Mouse (Mus musculus) hindlimb bud, embryonic 11.5 days (tissue): ENCODE data around the gene Ttll5.

Experiments used
- DNase-seq: peaks from one replicate; pipeline ENCODE4 v3.0.0-alpha.2; 2012; ENCODE audit warnings: low read depth, low spot score; ENCODE audit errors: extremely low spot score

Ttll5 gene

GRCm38 (mm10) chr12:85963699-85964098 lies 139.2 kb downstream of the Ttll5 start:
- DNase-seq = no peak

- no peak for DNase-seq
Observed at GRCm38 (mm10) chr12:85964436-85964835, 140.0 kb downstream of the Ttll5 start.

DNA sequence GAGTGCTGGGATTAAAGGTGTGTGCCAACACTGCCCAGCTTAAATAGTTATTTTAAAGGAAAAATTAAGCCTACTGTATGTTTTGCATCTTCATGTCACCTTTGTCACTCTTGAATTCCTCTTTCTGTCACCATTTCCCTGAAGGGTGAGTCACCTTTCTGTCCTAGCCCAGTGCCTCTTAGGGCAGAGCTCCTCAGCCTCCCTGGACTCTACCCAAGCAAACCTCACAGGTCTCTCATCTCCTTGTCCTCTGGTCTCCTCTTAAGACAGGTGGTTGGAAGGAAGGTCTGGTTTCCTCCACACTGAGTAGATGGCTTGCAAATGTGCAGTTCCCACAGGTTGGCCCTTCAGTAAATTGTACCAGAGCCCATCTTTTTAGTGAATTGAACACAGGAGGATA lies 143.4 kb downstream of the Ttll5 start:
- no peak for DNase-seq

GRCm38 (mm10) chr12:85968409-85968808 lies 143.9 kb downstream of the Ttll5 start:
- no peak for DNase-seq

- DNase-seq = no peak
Observed at GRCm38 (mm10) chr12:85969571-85969970, 145.1 kb downstream of the Ttll5 start.

GRCm38 (mm10) chr12:85970191-85970590 lies 145.7 kb downstream of the Ttll5 start:
- no peak for DNase-seq

GRCm38 (mm10) chr12:85970803-85971202 lies 146.3 kb downstream of the Ttll5 start:
- DNase-seq = no peak

DNA sequence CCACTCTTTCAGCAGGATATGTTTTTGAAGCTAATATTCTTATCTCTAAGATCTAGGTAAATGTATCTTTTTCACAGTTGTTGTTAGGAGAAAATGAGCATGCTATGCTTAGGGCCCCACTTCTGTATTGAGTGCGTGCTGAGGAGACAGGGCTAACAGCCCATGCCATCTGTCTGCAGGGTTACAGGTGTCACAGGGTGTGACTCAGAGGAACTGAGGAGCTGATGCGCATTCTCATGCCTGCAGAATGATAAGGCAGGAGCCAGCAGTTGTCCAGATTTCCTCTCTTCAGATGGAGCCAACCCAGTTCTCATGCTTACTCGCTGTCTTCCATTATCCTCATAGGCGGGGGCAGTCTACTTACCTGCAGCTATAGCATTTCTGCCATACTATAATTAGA lies 147.2 kb downstream of the Ttll5 start:
- no peak for DNase-seq

- DNase-seq = no peak
Observed at GRCm38 (mm10) chr12:85973526-85973925, 149.1 kb downstream of the Ttll5 start.

- no peak for DNase-seq
Observed at GRCm38 (mm10) chr12:85974030-85974429, 149.6 kb downstream of the Ttll5 start.

DNA sequence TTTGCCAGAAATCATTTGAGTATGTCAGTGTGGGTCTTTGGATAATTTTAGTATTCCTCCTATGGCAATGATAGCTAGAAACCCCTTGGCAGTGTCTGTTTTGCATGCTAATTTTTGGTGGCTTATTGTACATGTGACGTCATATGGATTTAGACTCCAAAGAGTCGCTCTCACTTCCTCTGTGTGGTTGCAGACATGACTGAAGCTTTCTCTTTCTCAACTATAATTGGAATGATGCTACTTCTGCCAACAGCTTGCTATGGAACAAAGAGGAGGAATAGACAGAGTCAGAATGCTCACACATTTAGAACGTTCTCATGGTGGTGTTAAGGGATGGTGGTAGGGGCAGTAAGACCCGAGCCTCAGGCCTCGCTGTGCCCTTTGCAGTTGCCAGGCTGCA lies 155.5 kb downstream of the Ttll5 start:
- DNase-seq = no peak

DNA sequence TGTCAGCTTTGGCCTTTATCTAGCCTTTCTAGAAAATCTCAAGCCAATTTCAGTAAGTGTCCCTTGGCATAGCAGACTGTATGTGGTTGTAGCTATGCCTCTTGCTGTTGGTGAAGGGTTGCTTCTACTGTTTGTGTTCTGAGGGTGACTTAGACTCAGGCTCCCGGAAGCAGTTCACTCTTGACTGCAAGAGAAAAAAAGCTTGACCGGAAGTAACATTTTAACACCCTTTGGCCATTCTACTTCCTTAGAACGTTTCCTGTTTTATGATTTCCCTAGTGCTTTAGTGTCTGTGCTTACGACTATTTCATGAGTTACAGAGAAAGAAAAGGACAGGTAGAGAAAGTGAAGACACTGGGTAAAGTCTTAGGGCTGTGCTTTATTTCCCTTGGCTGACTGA lies 161.1 kb downstream of the Ttll5 start:
- DNase-seq = no peak

DNA sequence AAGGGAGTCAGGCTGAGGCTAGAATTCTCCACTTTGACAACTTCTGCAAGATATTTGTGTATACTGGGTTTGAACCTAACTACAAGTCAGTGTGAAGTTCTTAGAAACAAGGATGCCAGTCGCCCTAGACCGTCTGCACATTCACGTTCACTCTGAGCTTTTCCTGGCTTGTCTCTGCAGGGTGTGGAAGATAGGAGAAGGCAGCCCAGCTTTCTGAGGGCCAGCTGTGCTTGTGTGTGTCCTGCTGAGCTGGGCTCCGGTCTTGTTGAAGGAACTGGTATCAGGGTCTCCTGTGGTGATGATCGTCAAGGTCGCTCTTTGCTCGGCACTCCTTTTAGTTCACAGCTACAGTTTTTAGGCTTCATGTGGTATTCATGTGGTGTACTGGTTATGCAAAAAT lies 161.6 kb downstream of the Ttll5 start:
- DNase-seq = no peak

GRCm38 (mm10) chr12:85986540-85987443 lies 162.3 kb downstream of the Ttll5 start:
- DNase-seq = no peak

DNA sequence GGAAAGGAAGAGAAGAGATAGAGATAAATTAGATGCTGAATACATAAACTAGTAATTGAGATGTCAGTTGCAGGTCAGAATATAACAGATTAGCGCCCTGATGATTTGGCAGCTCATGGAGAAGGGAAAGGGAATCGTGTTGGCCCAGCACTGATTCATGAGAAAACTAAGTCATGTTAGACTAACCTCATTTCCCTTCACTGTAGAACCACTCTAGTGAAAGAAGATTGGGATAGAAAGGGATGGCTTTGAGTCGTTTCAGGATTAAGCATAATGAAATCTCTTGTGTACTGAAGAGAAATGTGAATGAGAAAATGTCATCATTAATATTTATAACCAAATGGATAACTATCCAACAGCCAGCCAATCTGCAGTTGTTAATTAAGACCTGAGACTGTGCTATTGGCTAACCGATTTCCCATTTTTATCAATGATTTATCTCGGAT lies 163.0 kb downstream of the Ttll5 start:
- no peak for DNase-seq

DNA sequence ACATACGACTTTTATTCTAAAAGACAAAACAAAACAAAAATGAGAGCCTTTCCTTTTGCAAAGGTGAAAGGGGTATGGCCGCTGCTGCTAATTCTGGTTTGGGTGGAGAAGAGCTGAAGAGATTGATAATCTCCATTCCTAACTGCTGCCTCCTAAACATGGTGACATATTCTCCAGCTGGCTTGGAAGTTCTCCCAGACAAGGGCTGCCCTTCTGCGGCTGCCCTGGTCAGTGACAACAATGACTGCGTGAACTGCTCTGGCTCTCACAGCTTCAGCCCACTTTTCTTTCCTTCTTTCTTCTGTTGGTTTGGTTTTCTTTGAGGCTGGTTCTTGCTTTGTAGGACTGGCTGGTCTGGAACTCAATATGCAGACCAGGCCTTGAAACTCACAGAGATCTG lies 163.7 kb downstream of the Ttll5 start:
- DNase-seq = no peak

- DNase-seq = no peak
Observed at GRCm38 (mm10) chr12:85988818-85989377, 164.4 kb downstream of the Ttll5 start.

DNA sequence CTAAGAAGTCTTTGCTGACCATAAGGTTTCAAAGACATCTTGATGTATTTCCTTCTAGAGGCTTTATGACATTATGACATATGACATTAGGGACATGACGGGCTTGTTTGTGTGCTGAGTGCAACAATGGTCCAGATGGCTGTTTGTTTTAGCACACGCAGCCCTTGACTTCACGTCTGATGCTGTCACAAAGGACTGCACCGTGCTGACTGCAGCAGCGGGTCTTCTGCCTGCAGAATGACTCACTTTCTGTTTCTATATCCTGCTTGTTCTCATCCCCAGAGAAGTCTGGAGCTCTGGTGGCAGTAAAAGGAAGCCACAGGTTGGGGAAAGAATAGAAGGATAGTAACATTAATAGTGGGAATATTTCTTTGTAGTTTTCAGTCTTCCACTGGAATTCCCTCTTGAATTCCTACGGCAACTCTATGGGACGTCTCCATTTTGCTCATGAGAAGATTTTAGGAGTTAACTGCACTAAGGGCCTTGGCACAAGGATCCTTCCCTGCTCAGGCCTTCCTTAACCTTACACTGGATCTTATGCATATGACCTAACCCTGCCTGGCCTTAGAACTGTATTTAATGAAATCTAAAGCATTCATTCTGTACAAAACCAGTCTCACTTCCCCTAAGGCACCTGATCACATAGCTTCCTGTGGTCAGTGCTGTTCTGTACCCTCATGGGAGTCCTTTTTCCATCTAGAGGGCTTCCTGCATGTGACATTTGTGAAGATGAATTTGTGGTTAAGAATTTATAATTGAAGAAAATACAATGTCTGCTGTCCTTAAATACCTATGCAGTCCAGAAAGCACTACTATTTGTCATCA lies 167.8 kb downstream of the Ttll5 start:
- no peak for DNase-seq

DNA sequence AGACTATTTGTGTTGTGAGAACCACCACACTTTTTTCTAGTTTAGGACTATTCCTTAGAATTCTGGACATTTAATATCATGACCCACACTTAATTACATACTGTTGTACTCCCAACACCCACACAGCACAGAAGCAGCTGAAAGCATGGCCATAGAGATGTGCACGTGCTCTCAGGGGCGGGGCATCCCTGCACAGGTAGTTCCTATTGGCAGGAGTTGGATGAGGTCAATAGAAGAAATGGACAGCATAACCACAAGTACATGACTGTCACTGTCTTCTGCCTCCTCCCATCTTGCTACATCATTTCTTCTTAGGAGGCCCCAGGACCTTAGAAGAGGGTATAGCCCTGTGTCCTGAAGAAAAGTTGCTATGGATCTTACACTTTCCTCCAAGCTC lies 168.4 kb downstream of the Ttll5 start:
- DNase-seq = no peak

- no peak for DNase-seq
Observed at GRCm38 (mm10) chr12:85993790-85994360, 169.4 kb downstream of the Ttll5 start.

- DNase-seq = no peak
Observed at GRCm38 (mm10) chr12:86000641-86001073, 176.2 kb downstream of the Ttll5 start.
